Mouse (Mus musculus) heart, postnatal 0 days (tissue): ENCODE measurements around the gene Samd14.

Experiments used
- CTCF ChIP-seq: IDR thresholded peaks from 2 replicates; pipeline ENCODE4 v1.5.1; 2016; ENCODE audit warnings: antibody characterized with exemption, control low read depth, low read depth
- EP300 ChIP-seq: IDR thresholded peaks from 2 replicates; pipeline ENCODE4 v1.6.1; 2016; ENCODE audit warnings: antibody characterized with exemption, low read depth

- peak; percentile 67; the same call in 1 of the 2 replicates for TF ChIP-seq EP300
- no peak for TF ChIP-seq CTCF
Observed at GRCm38 (mm10) chr11:95071266-95071665, 61.6 kb downstream of the Samd14 start.
